Mouse (Mus musculus) MEL (cell line): ENCODE data around the gene Ak7. TPM values are rescaled to one million over a fixed set of nuclear protein-coding genes. Genes with fewer than 3 reads are reported as not detected.

Experiments used
- DNase-seq: peaks from one replicate; pipeline ENCODE4 v3.0.0; 2011; ENCODE audit warnings: low read depth, low spot score
- H3K27ac ChIP-seq: 2 replicates; pipeline ENCODE4 v1.5.1; 2012; ENCODE audit warnings: low read depth, mild to moderate bottlenecking, control low read depth, low read length, moderate library complexity; ENCODE audit not compliant: control insufficient read depth
- H3K27me3 ChIP-seq, 2 experiments: fragments of 150-350 bp in 1 of 2; sonication (generic) in 1 of 2; 2 replicates each; pipeline ENCODE4 v1.6.1; 2012; ENCODE audit warnings: low read length in 2 of 2, mild to moderate bottlenecking in 2 of 2, improper control_type of control experiment in 1 of 2, moderate library complexity in 1 of 2; ENCODE audit not compliant: insufficient read depth in 2 of 2, control insufficient read depth in 1 of 2
- H3K36me3 ChIP-seq, 2 experiments: 2 replicates each; pipeline ENCODE4 v1.6.1; 2012 to 2014; ENCODE audit warnings: low read length in 2 of 2, improper control_type of control experiment in 1 of 2, inconsistent platforms in 1 of 2, mild to moderate bottlenecking in 1 of 2; ENCODE audit not compliant: insufficient read depth in 2 of 2, control insufficient read depth in 1 of 2
- H3K4me1 ChIP-seq, 2 experiments: fragments of 150-350 bp in 1 of 2; sonication (generic) in 1 of 2; 2 replicates each; pipeline ENCODE4 v1.6.1; 2012; ENCODE audit warnings: low read length in 2 of 2, improper control_type of control experiment in 1 of 2, mild to moderate bottlenecking in 1 of 2; ENCODE audit not compliant: insufficient read depth in 2 of 2, control insufficient read depth in 1 of 2
- H3K4me3 ChIP-seq, 2 experiments: fragments of 150-350 bp in 1 of 2; sonication (generic) in 1 of 2; 2 replicates each; pipeline ENCODE4 v1.5.1; 2012; ENCODE audit warnings: low read depth in 2 of 2, low read length in 2 of 2, mild to moderate bottlenecking in 2 of 2, moderate library complexity in 2 of 2, control low read depth in 1 of 2, improper control_type of control experiment in 1 of 2; ENCODE audit not compliant: control insufficient read depth in 1 of 2, insufficient read depth in 1 of 2
- H3K79me2 ChIP-seq: 2 replicates; pipeline ENCODE4 v1.6.1; 2012; ENCODE audit warnings: mild to moderate bottlenecking, low read length, moderate library complexity; ENCODE audit not compliant: control insufficient read depth, poor library complexity, insufficient read depth
- H3K9ac ChIP-seq: 2 replicates; pipeline ENCODE4 v1.6.1; 2012; ENCODE audit warnings: low read depth, mild to moderate bottlenecking, control low read depth, low read length, moderate library complexity; ENCODE audit not compliant: control insufficient read depth, poor library complexity, severe bottlenecking
- H3K9me3 ChIP-seq: fragments of 150-350 bp; sonication (generic); replicated peaks from 2 replicates; pipeline ENCODE4 v1.6.1; 2012; ENCODE audit warnings: mild to moderate bottlenecking, low read length, improper control_type of control experiment, moderate library complexity; ENCODE audit not compliant: insufficient read depth
- BHLHE40 ChIP-seq: IDR thresholded peaks from 2 replicates; pipeline ENCODE4 v1.6.1; 2012; ENCODE audit warnings: low read depth, mild to moderate bottlenecking, inconsistent platforms, low read length, improper control_type of control experiment, borderline replicate concordance
- CHD2 ChIP-seq: IDR thresholded peaks from 2 replicates; pipeline ENCODE4 v1.6.1; 2011; ENCODE audit warnings: low read length, improper control_type of control experiment
- CTCF ChIP-seq, 3 experiments: IDR thresholded peaks in 2 of 3; conservative IDR thresholded peaks in 1 of 3; 2 replicates each; pipeline ENCODE4 v1.5.1; 2011 to 2012; ENCODE audit warnings: low read length in 3 of 3, low read depth in 2 of 3, mild to moderate bottlenecking in 2 of 3, improper control_type of control experiment in 1 of 3, inconsistent platforms in 1 of 3, mixed read lengths in 1 of 3, moderate library complexity in 1 of 3; ENCODE audit not compliant: control insufficient read depth in 1 of 3, insufficient read depth in 1 of 3, poor library complexity in 1 of 3, severe bottlenecking in 1 of 3
- ELF1 ChIP-seq: IDR thresholded peaks from 2 replicates; pipeline ENCODE4 v1.6.1; 2014; ENCODE audit warnings: low read depth, mild to moderate bottlenecking, inconsistent platforms, low read length, improper control_type of control experiment, moderate library complexity
- EP300 ChIP-seq, 2 experiments: IDR thresholded peaks; 2 replicates each; pipeline ENCODE4 v1.6.1; 2011; ENCODE audit warnings: improper control_type of control experiment in 2 of 2, low read length in 2 of 2, low read depth in 1 of 2, mild to moderate bottlenecking in 1 of 2
- ETS1 ChIP-seq: IDR thresholded peaks from 2 replicates; pipeline ENCODE4 v1.6.1; 2012; ENCODE audit warnings: low read depth, mild to moderate bottlenecking, inconsistent platforms, low read length, improper control_type of control experiment, moderate library complexity
- GATA1 ChIP-seq: IDR thresholded peaks from 2 replicates; pipeline ENCODE4 v1.6.1; 2011; ENCODE audit warnings: low read depth, low read length, improper control_type of control experiment
- HCFC1 ChIP-seq: IDR thresholded peaks from 2 replicates; pipeline ENCODE4 v1.6.1; 2012; ENCODE audit warnings: low read depth, mild to moderate bottlenecking, inconsistent platforms, low read length, improper control_type of control experiment, moderate library complexity
- JUND ChIP-seq: IDR thresholded peaks from 2 replicates; pipeline ENCODE4 v1.6.1; 2011; ENCODE audit warnings: low read depth, mild to moderate bottlenecking, improper control_type of control experiment, low read length
- KAT2A ChIP-seq: conservative IDR thresholded peaks from 2 replicates; pipeline ENCODE4 v1.6.1; 2012; ENCODE audit warnings: low read depth, low read length, improper control_type of control experiment, inconsistent platforms
- MAX ChIP-seq: IDR thresholded peaks from 2 replicates; pipeline ENCODE4 v1.6.1; 2011; ENCODE audit warnings: low read length, improper control_type of control experiment
- MEF2A ChIP-seq: IDR thresholded peaks from 2 replicates; pipeline ENCODE4 v1.6.1; 2014; ENCODE audit warnings: low read depth, mild to moderate bottlenecking, inconsistent platforms, low read length, improper control_type of control experiment; ENCODE audit not compliant: poor library complexity, insufficient replicate concordance, severe bottlenecking; ENCODE audit errors: extremely low read depth
- MXI1 ChIP-seq: IDR thresholded peaks from 2 replicates; pipeline ENCODE4 v1.6.1; 2011; ENCODE audit warnings: mild to moderate bottlenecking, low read depth, low read length, improper control_type of control experiment
- POLR2A ChIP-seq, 2 experiments: IDR thresholded peaks; 2 replicates each; pipeline ENCODE4 v1.6.1; 2011 to 2012; ENCODE audit warnings: low read length in 2 of 2, mild to moderate bottlenecking in 2 of 2, control low read depth in 1 of 2, improper control_type of control experiment in 1 of 2, low read depth in 1 of 2, moderate library complexity in 1 of 2; ENCODE audit not compliant: control insufficient read depth in 1 of 2, insufficient read depth in 1 of 2, poor library complexity in 1 of 2
- POLR2AphosphoS2 ChIP-seq: IDR thresholded peaks from 2 replicates; pipeline ENCODE4 v1.6.1; 2011; ENCODE audit warnings: low read length, improper control_type of control experiment
- RAD21 ChIP-seq: IDR thresholded peaks from 2 replicates; pipeline ENCODE4 v1.6.1; 2011; ENCODE audit warnings: mild to moderate bottlenecking, low read depth, low read length, improper control_type of control experiment
- RCOR1 ChIP-seq: IDR thresholded peaks from 2 replicates; pipeline ENCODE4 v1.6.1; 2012; ENCODE audit warnings: low read depth, mild to moderate bottlenecking, inconsistent platforms, low read length, improper control_type of control experiment
- SIN3A ChIP-seq: IDR thresholded peaks from 2 replicates; pipeline ENCODE4 v1.6.1; 2012; ENCODE audit warnings: low read length, improper control_type of control experiment, inconsistent platforms
- SMC3 ChIP-seq: IDR thresholded peaks from 2 replicates; pipeline ENCODE4 v1.6.1; 2011; ENCODE audit warnings: low read depth, low read length, improper control_type of control experiment
- TCF12 ChIP-seq: IDR thresholded peaks from 2 replicates; pipeline ENCODE4 v1.6.1; 2014; ENCODE audit warnings: low read depth, mild to moderate bottlenecking, inconsistent platforms, low read length, improper control_type of control experiment, moderate library complexity
- UBTF ChIP-seq: IDR thresholded peaks from 2 replicates; pipeline ENCODE4 v1.6.1; 2012; ENCODE audit warnings: low read depth, mild to moderate bottlenecking, inconsistent platforms, low read length, improper control_type of control experiment, moderate library complexity, borderline replicate concordance; ENCODE audit not compliant: insufficient read depth
- USF1 ChIP-seq: IDR thresholded peaks from 2 replicates; pipeline ENCODE4 v1.6.1; 2014; ENCODE audit warnings: low read depth, mild to moderate bottlenecking, inconsistent platforms, low read length, improper control_type of control experiment, moderate library complexity
- USF2 ChIP-seq, 2 experiments: IDR thresholded peaks; 2 replicates each; pipeline ENCODE4 v1.6.1; 2011 to 2012; ENCODE audit warnings: improper control_type of control experiment in 2 of 2, low read length in 2 of 2, borderline replicate concordance in 1 of 2, inconsistent platforms in 1 of 2, low read depth in 1 of 2, mild to moderate bottlenecking in 1 of 2; ENCODE audit not compliant: insufficient read depth in 1 of 2
- ZC3H11A ChIP-seq: IDR thresholded peaks from 2 replicates; pipeline ENCODE4 v1.6.1; 2012; ENCODE audit warnings: low read depth, mild to moderate bottlenecking, inconsistent platforms, low read length, improper control_type of control experiment
- ZKSCAN1 ChIP-seq: IDR thresholded peaks from 2 replicates; pipeline ENCODE4 v1.6.1; 2012; ENCODE audit warnings: low read depth, mild to moderate bottlenecking, inconsistent platforms, low read length, improper control_type of control experiment, moderate library complexity
- ZNF384 ChIP-seq: IDR thresholded peaks from 2 replicates; pipeline ENCODE4 v1.6.1; 2012; ENCODE audit warnings: low read depth, mild to moderate bottlenecking, inconsistent platforms, low read length, improper control_type of control experiment
- polyA plus RNA-seq, 2 experiments: library from polyadenylated mRNA; stranded (reverse) in 1 of 2; unstranded in 1 of 2; fragments of >175 nt in 1 of 2; fragments of >200 nt in 1 of 2; gene quantifications; 2 replicates each; pipeline versions ENCODE4 v1.2.1 to v1.2.4; 2012; ENCODE audit warnings: low replicate concordance in 2 of 2, low read depth in 1 of 2; ENCODE audit not compliant: insufficient read length in 2 of 2, insufficient read depth in 1 of 2, missing spikeins in 1 of 2
- total RNA-seq: library from RNA; depleted of rRNA; stranded (reverse); fragments of 300-350 nt; gene quantifications from 2 replicates; pipeline ENCODE4 v1.2.3, GENCODE M21; 2012

Gene Ak7
- total and polyA plus RNA-seq, 3 experiments = 0.31 to 0.36 TPM; not detected in 1

DNA sequence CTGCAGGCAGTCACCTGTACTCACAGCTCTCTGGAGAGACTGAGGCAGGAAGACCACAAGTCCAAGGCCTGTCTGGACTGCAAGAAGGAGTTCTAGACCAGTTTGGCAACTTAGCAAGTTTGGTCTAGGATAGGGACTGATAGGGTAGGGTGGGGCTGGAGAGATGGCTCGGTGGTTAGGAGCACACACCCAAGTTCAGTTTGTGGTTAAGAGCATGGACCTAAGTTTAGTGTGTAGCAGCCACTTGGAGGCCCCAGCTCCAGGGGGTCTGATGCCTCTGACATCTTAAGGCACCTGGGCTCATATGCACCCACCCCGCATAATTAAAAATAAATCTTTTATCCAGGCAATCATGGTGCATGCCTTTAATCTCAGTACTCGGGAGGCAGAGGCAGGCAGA, 21.5 kb downstream of the Ak7 start (continued):
- peak; percentile 74 for TF ChIP-seq GATA1
- TF ChIP-seq ZKSCAN1 = no peak
- TF ChIP-seq ELF1 = no peak
- no peak for TF ChIP-seq ZC3H11A
- TF ChIP-seq SIN3A = peak; percentile 59; the same call in 1 of the 2 replicates
- TF ChIP-seq CHD2 = no peak
- TF ChIP-seq CTCF (IDR thresholded peaks at IDR 0.05 in 2 of 3, conservative IDR thresholded peaks at IDR 0.05 in 1 of 3; ENCODE audit: control insufficient read depth in 1 of 3, insufficient read depth in 1 of 3, low read depth in 2 of 3, low read length in 3 of 3, poor library complexity in 1 of 3, severe bottlenecking in 1 of 3) = no peak
- TF ChIP-seq UBTF = no peak
- no peak for TF ChIP-seq USF2 (IDR thresholded peaks at IDR 0.05; ENCODE audit: borderline replicate concordance in 1 of 2, insufficient read depth in 1 of 2, low read depth in 1 of 2, low read length in 2 of 2)
- TF ChIP-seq RAD21 = no peak
- TF ChIP-seq BHLHE40 = 0 out of 2 replicates have a peak, but pooled peaks have one; percentile 16
- TF ChIP-seq POLR2A (IDR thresholded peaks at IDR 0.05; ENCODE audit: control insufficient read depth in 1 of 2, insufficient read depth in 1 of 2, low read depth in 1 of 2, low read length in 2 of 2, poor library complexity in 1 of 2) = peak in 1 of 2 experiments; percentile 42; a peak in 2 of 4 replicates
- TF ChIP-seq POLR2AphosphoS2 = no peak
- no peak for TF ChIP-seq JUND
- no peak; the same call in 1 of the 2 replicates for TF ChIP-seq MXI1
- peak; percentile 87 to 98 for TF ChIP-seq EP300 (IDR thresholded peaks at IDR 0.05; ENCODE audit: low read depth in 1 of 2, low read length in 2 of 2)
- peak; percentile 61; the same call in 1 of the 2 replicates for TF ChIP-seq MAX

DNA sequence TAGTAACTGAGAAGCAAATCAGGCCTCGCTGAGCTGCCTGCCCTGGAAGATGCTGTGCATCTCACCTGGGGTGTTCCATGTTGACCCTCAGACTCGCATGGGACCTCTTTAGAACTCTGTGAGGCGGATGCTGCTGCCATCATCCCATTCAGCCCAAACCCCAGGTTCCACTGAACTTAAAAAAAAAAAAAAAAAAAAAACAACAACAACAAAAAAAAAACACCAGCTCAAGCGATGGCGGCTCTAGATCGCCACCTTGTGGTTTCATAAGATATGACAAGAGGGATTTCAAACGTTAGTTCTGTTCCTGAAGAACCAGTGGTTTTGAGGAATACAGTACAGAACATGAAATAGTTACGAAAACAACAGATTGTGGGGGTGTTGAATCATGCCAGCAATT, 22.2 kb downstream of the Ak7 start:
- Histone ChIP-seq H3K9me3 (no peaks in the 10 kb centered on the region), H3K27ac (peak overlapping the region; percentile 89), H3K4me1 (peaks cover 35 to 52% of the 10 kb centered on the region in 2 experiments), H3K4me3 (peak overlapping the region in 1 of 2 experiments; percentile 1; a peak in 1 of 4 replicates), H3K27me3 (no peaks in the 10 kb centered on the region), H3K79me2 (no peaks in the 10 kb centered on the region), H3K9ac (peak overlapping the region; percentile 44), H3K36me3 (peaks cover 0 to 48% of the 10 kb centered on the region in 2 experiments; a peak in 2 of 4 replicates)
- peak; percentile 86 for DNase-seq
- TF ChIP-seq SMC3 (peak; percentile 58), RCOR1 (0 out of 2 replicates have a peak, but pooled peaks have one; percentile 34), ELF1 (0 out of 2 replicates have a peak, but pooled peaks have one; percentile 26), ETS1 (peak; percentile 28; the same call in 1 of the 2 replicates), CHD2 (no peak), SIN3A (peak; percentile 66; the same call in 1 of the 2 replicates), MEF2A (no peak), USF2 (IDR thresholded peaks at IDR 0.05; ENCODE audit: borderline replicate concordance in 1 of 2, insufficient read depth in 1 of 2, low read depth in 1 of 2, low read length in 2 of 2) (no peak), RAD21 (peak; percentile 76), KAT2A (no peak), HCFC1 (0 out of 2 replicates have a peak, but pooled peaks have one; percentile 56), ZKSCAN1 (peak; percentile 85), CTCF (IDR thresholded peaks at IDR 0.05 in 2 of 3, conservative IDR thresholded peaks at IDR 0.05 in 1 of 3; ENCODE audit: control insufficient read depth in 1 of 3, insufficient read depth in 1 of 3, low read depth in 2 of 3, low read length in 3 of 3, poor library complexity in 1 of 3, severe bottlenecking in 1 of 3) (peak; percentile 36 to 76 (median 74)), EP300 (IDR thresholded peaks at IDR 0.05; ENCODE audit: low read depth in 1 of 2, low read length in 2 of 2) (peak in 1 of 2 experiments; percentile 58; a peak in 2 of 4 replicates), ZNF384 (peak; percentile 100), UBTF (no peak), USF1 (no peak), TCF12 (0 out of 2 replicates have a peak, but pooled peaks have one; percentile 17), ZC3H11A (peak; percentile 55)
